Mouse (Mus musculus) heart, embryonic 16.5 days (tissue): ENCODE results near the gene Fahd1. TPM values are rescaled to one million over a fixed set of nuclear protein-coding genes. Genes with fewer than 3 reads are reported as not detected.

Experiments
- ATAC-seq: fragments of 200-750 bp; cut with Nextera tagmentation; replicated peaks from 2 replicates; pipeline ENCODE4 v1.8.0; 2017; ENCODE audit warnings: moderate number of reproducible peaks; ENCODE audit not compliant: insufficient read depth, low FRiP score; ENCODE audit errors: extremely low read depth
- H3K27ac ChIP-seq: fragments of 300-500 bp; sonication (generic); 2 replicates; pipeline ENCODE4 v1.5.1; 2014; ENCODE audit warnings: mild to moderate bottlenecking, low read length, control low read depth, moderate library complexity
- H3K27me3 ChIP-seq: fragments of 300-500 bp; sonication (generic); 2 replicates; pipeline ENCODE4 v1.6.1; 2014; ENCODE audit warnings: low read length, mixed read lengths; ENCODE audit not compliant: control insufficient read depth, insufficient read depth
- H3K36me3 ChIP-seq: fragments of 300-500 bp; sonication (generic); 2 replicates; pipeline ENCODE4 v1.6.1; 2014; ENCODE audit not compliant: control insufficient read depth, insufficient read depth
- H3K4me1 ChIP-seq: fragments of 300-500 bp; sonication (generic); 2 replicates; pipeline ENCODE4 v1.6.1; 2014; ENCODE audit warnings: low read length, mixed read lengths; ENCODE audit not compliant: control insufficient read depth, insufficient read depth
- H3K4me2 ChIP-seq: fragments of 300-500 bp; sonication (generic); 2 replicates; pipeline ENCODE4 v1.6.1; 2014; ENCODE audit warnings: low read depth, mild to moderate bottlenecking, control low read depth, low read length
- H3K4me3 ChIP-seq: fragments of 300-500 bp; sonication (generic); 2 replicates; pipeline ENCODE4 v1.5.1; 2014; ENCODE audit warnings: mild to moderate bottlenecking, control low read depth, low read length
- H3K9ac ChIP-seq: fragments of 300-500 bp; sonication (generic); 2 replicates; pipeline ENCODE4 v1.6.1; 2014; ENCODE audit warnings: low read length, control low read depth
- H3K9me3 ChIP-seq: fragments of 300-500 bp; sonication (generic); replicated peaks from 2 replicates; pipeline ENCODE4 v1.6.1; 2016; ENCODE audit warnings: low read length; ENCODE audit not compliant: control insufficient read depth
- WGBS: fragments of 180-500 bp; shearing (Covaris S2); extraction: QIAGEN DNeasy Blood & Tissue Kit; methylation state at CpG from one replicate; pipeline ENCODE4 v1.1.7; 2014; 5-methylcytosine and 5-hydroxymethylcytosine counted together
- polyA plus RNA-seq: library from polyadenylated mRNA; unstranded; fragments of >200 nt; fragmentation: Nextera tagmentation; extraction: Ambion mirVana; gene quantifications from 2 replicates; pipeline ENCODE4 v1.2.1, GENCODE M21; 2015

The Fahd1 gene
- polyA plus RNA-seq, 1 experiment from 2014 or later, result 59.9 TPM

DNA sequence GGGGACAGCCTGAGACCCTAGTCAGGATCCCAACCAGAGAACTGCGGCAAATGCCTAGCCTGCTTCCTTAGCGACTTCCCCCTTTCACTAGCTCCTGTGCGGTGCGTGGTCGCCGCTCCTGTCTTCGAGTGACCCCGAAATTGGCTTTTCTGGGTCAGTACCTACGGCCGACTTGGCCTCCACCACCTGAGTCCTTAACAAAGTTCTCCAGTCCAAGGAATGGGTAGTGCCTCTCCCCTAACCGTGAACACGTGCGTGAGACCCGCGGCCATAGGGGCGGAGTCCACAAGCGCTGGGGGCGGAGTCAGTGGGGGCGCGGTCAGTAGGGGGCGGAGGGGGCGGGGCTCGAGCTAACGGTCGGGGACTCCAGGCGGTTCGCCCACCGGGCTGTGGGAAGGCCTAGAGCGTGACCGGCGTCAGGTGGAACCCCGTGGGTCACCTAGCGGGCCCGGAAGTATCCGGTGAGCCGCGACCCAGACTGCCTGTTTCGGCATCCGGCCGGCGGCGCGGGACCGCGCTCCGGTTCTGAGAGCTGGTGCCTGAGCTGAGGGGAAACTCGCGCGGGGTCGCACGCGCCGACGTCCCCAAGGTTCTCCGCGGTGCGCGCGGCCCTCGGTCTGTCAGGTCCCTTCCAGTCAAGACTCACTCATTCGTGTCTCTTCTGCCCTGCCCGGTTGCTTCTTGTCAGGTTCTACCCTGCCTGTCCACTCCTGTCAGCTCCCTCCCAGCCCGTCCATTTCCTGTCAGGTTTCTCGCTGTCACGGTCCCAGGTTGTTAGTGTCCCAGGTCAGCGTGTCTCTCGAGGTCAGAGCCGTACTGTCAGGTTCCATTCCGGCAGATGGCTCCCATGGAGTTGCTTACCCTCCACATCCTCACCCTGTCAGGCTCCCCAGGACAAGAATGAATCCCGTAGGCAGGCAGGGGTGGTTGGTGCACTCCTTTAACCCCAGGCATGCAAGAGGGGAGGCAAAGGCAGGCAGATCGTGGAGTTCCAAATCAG lies 45.9 kb downstream of the Fahd1 start, which contains the start of gene Meiob:
Meiob (plus strand) TSS at position 338 of the 1,000 bp plus-strand sequence.
- H3K4me3 ChIP-seq, result peak within 1 kb of the TSS; percentile 69
- H3K9me3 ChIP-seq, result no peaks in the 10 kb centered on the region
- peaks cover 3% of the 10 kb centered on the region; the same call in 1 of the 2 replicates for H3K4me1 ChIP-seq
- WGBS, result under 1% methylated on average over 62 of the region's 71 CpGs
- no peaks in the 10 kb centered on the region for H3K36me3 ChIP-seq
- peak; percentile 91 for ATAC-seq
- H3K9ac ChIP-seq, result peak within 1 kb of the TSS; percentile 75
- H3K27me3 ChIP-seq, result peaks cover 13% of the 10 kb centered on the region
- H3K27ac ChIP-seq, result no peak within 1 kb of the TSS
- peak within 1 kb of the TSS; percentile 97 for H3K4me2 ChIP-seq

DNA sequence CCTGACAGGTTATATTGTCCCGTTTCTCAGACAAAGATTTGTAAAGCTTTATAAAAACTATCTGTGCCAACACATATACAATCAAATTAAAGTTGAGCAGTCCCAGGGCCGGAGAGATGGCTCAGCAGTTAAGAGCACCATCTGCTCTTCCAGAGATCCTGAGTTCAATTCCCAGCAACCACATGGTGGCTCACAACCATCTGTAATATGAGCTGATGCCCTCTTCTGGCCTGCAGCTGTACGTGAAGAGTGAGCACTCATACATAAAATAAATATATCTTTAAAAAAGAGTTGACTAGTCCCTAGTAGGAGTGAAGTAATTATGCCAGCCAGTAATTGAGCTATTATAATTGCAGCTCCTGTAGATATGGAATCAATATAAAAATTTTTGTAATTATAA lies 49.6 kb downstream of the Fahd1 start:
- H3K4me3 ChIP-seq, result no peak overlapping the region
- H3K27ac ChIP-seq, result no peak overlapping the region
- 62% methylated on average over 3 of the region's 3 CpGs for WGBS
- H3K4me1 ChIP-seq, result peaks cover 3% of the 10 kb centered on the region; the same call in 1 of the 2 replicates
- H3K9ac ChIP-seq, result no peak overlapping the region
- H3K27me3 ChIP-seq, result peaks cover 7% of the 10 kb centered on the region
- no peaks in the 10 kb centered on the region for H3K36me3 ChIP-seq
- no peak for ATAC-seq
- no peaks in the 10 kb centered on the region for H3K9me3 ChIP-seq
- H3K4me2 ChIP-seq, result no peak overlapping the region

DNA sequence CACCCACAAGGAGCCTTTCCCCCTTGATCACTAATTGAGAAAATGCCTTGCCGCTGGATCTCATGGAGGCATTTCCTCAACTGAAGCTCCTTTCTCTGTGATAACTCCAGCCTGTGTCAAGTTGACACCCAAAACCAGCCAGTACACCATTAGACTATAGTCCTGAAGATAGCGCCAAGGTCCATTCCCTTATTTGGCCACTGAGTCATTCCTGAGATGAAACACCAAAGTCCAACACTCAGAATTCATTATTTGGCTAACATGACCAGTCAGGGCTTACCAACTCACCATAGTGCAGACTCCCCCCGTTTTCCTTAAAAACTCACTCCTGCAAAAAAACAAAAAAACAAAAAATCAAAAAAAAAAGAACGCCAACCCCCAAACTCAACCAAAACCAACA lies 50.7 kb downstream of the Fahd1 start:
- Histone ChIP-seq H3K36me3 (no peaks in the 10 kb centered on the region), H3K4me2 (no peak overlapping the region), H3K4me1 (peaks cover 3% of the 10 kb centered on the region; the same call in 1 of the 2 replicates), H3K9ac (no peak overlapping the region), H3K27ac (no peak overlapping the region), H3K27me3 (0 out of 2 replicates have a peak, but pooled peaks cover 2% of the 10 kb centered on the region), H3K4me3 (no peak overlapping the region), H3K9me3 (no peaks in the 10 kb centered on the region)
- WGBS, result 83% methylated on average over 4 of the region's 4 CpGs
- no peak for ATAC-seq

Other genes starting within 250 kb of the Fahd1 start
- gene Tsc2, start 217.7 kb downstream of the Fahd1 start, polyA plus RNA-seq, result 48.1 and 53.3 TPM in 2 replicates
- 11.2 and 12.7 TPM in 2 replicates for gene Nthl1, start 217.7 kb downstream of the Fahd1 start, polyA plus RNA-seq
- gene Slc9a3r2, start 200.0 kb downstream of the Fahd1 start, polyA plus RNA-seq, result 50.8 and 63.9 TPM in 2 replicates
- gene Npw, start 191.9 kb downstream of the Fahd1 start, polyA plus RNA-seq, result 0.62 TPM in 1 of 2 replicates, not detected in the other
- gene Zfp598, start 180.7 kb downstream of the Fahd1 start, polyA plus RNA-seq, result 11.9 and 17.0 TPM in 2 replicates
- gene Syngr3, start 160.4 kb downstream of the Fahd1 start, polyA plus RNA-seq, result 0.60 and 0.67 TPM in 2 replicates
- 27.6 and 29.7 TPM in 2 replicates for gene Gfer, start 154.2 kb downstream of the Fahd1 start, polyA plus RNA-seq
- 0.97 and 1.2 TPM in 2 replicates for gene Noxo1, start 154.1 kb downstream of the Fahd1 start, polyA plus RNA-seq
- 44.3 and 47.5 TPM in 2 replicates for gene Tbl3, start 142.7 kb downstream of the Fahd1 start, polyA plus RNA-seq
- gene Rnf151, start 132.3 kb downstream of the Fahd1 start, polyA plus RNA-seq, result not detected in 2 replicates
- 843 and 891 TPM in 2 replicates for gene Rps2, start 132.2 kb downstream of the Fahd1 start, polyA plus RNA-seq
- 570 and 615 TPM in 2 replicates for gene Ndufb10, start 125.9 kb downstream of the Fahd1 start, polyA plus RNA-seq
- 1.7 and 2.4 TPM in 2 replicates for gene Rpl3l, start 122.5 kb downstream of the Fahd1 start, polyA plus RNA-seq
- gene Msrb1, start 113.7 kb downstream of the Fahd1 start, polyA plus RNA-seq, result 19.0 and 21.2 TPM in 2 replicates
- 0.21 and 0.36 TPM in 2 replicates for gene Hs3st6, start 97.4 kb downstream of the Fahd1 start, polyA plus RNA-seq
- not detected in 2 replicates for gene Meiob, start 46.1 kb downstream of the Fahd1 start, polyA plus RNA-seq
- gene Hagh, start 10.2 kb downstream of the Fahd1 start, polyA plus RNA-seq, result 69.1 and 71.8 TPM in 2 replicates
- 0.40 and 0.70 TPM in 2 replicates for gene Igfals, start 15.6 kb upstream of the Fahd1 start, polyA plus RNA-seq
- gene Nubp2, start 36.0 kb upstream of the Fahd1 start, polyA plus RNA-seq, result 37.9 and 38.3 TPM in 2 replicates
- 33.7 and 34.0 TPM in 2 replicates for gene Spsb3, start 36.3 kb upstream of the Fahd1 start, polyA plus RNA-seq
- gene Eme2, start 44.7 kb upstream of the Fahd1 start, polyA plus RNA-seq, result 18.2 and 20.4 TPM in 2 replicates
- gene Mrps34, start 44.8 kb upstream of the Fahd1 start, polyA plus RNA-seq, result 86.8 and 94.8 TPM in 2 replicates
- 38.2 and 42.1 TPM in 2 replicates for gene Nme3, start 46.1 kb upstream of the Fahd1 start, polyA plus RNA-seq
- gene Mapk8ip3, start 86.6 kb upstream of the Fahd1 start, polyA plus RNA-seq, result 30.1 and 33.0 TPM in 2 replicates
- gene Jpt2, start 110.3 kb upstream of the Fahd1 start, polyA plus RNA-seq, result 79.3 and 82.5 TPM in 2 replicates
- 3.9 and 4.2 TPM in 2 replicates for gene Cramp1l, start 165.4 kb upstream of the Fahd1 start, polyA plus RNA-seq
- gene Ift140, start 165.7 kb upstream of the Fahd1 start, polyA plus RNA-seq, result 11.6 TPM in 2 replicates
- gene Tmem204, start 233.2 kb upstream of the Fahd1 start, polyA plus RNA-seq, result 26.7 and 36.1 TPM in 2 replicates